Mouse (Mus musculus): Measurements from ENCODE around the gene Cpsf4.
"Not testable (repeated sequence)": the region's sequence is repeated elsewhere in the genome, so short reads cannot be mapped to it uniquely, and the experiment has no call there.

Gene Cpsf4

DNA sequence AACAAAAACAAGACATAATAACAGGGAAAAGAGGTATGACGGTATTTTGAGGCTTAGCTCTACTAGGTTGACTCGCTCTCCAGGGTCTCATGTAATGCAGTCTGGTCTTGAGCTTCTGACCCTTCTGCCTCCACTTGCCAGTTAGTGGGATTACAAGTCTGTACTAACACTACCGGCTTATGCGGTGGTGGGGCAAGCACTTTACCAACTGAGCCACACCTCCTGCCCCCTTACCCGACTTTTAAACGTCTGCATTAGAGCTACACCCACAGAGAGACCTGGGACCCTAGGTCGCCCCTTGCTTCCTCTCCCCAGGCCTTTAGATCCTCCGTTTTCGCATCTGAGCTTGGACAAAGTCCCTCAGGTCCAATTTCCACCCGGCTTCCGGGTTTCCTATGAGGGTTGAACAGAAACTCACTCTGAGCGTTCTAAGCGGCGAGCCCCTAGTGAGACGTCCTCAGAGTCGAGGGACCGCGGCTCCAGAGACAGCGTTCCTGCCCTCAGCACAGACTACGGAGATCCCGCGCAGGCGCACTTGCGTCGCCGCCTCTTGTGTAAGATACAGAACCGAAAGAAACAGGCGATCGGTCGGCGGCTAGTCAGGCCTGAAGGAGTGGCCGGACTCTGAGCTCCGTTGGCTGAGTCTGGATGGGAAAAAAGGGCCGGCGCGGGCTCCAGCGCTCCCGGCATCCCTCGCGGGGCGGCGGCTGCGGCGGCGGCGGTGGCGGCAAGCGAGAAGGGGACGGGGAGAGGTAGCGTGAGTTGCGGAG, at the start of gene Cpsf4, which contains the start of gene Ptcd1:
TSS of gene Cpsf4 (plus strand) at position 678 of the 770 bp plus-strand sequence.
TSS of gene Ptcd1 (minus strand) at position 573 of the 770 bp plus-strand sequence.
- DNase-seq (ENCODE audit: low read depth) = peak; percentile 92

DNA sequence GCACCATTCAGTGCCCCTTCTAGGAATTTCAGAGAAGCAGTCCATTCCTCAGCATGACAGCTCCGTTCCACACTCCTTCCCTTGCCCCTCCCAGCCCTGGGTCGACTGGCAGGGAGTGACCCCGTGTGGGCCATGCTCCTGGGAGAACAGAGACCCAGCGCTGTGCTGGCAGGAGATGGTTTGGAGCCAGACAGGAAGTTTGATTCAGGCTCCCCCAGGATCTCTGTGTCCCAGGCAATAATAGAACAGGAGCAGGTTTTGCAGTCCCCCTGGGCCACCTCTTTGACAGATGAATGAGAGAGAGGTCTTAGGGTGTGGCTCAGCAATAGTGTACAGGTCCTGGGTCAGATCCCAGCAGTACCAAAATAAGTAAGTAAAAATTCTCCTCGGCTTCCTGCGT, 49.0 kb upstream of the Cpsf4 start:
- DNase-seq (ENCODE audit: low read depth) = no peak

DNA sequence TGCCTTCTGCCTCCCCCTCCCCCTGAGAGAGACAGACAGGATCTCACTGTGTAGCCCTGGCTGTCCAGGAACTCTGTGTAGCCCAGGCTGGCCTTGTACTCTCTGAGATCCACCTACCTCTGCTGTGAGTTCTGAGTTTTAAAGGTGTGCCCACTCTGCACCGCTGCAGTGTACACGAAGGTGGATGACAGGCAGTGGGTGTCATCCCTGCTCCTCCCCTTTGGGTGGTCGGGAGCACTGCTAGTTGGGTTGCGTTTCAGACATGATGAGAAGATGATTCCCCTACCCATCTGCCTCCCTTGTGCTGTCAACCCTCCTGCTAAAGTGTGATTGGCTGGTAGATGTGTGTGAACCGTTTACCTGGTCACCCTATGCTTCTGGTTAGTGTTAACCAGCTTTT, 48.6 kb upstream of the Cpsf4 start:
- DNase-seq (ENCODE audit: low read depth) = no peak

DNA sequence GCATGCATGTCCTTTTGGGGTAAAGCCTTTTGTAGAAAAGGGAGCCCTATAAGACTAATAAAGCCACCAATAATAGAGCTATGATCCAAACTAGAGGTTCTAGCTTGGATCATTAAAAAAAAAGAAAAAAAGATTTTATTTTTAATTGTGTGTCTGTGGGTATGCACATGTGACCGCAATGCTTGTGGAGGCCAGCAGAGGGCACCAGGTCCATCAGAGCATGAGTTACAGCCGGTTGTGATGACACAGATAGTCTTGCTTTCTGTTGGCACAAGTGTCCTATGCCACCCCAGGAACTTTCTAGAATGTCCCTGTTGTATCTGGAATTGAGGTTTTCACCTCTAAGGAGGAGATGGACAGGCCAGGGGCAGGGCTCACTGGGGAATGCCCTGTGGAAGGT, 47.6 kb upstream of the Cpsf4 start:
- no peak for DNase-seq (ENCODE audit: low read depth)

DNA sequence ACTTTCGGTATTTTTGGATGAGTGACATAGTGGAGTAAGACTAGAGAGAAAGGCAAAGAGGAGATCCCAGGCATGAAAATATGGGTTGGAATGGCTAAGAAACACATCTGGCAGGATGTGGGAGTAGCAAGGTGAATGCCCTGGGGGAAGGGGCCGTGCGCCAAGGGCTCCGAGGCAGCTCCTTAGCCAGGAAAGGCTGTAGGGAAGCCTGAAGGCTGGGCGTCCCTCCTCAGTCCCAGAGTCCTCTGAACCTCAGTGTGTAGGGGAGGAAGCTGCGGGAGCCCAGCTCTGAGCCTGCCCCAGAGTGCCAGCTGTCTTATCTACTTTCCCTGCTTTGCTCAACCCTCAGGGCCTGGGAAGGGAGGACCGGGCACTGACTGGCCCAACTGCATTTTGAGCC, 46.1 kb upstream of the Cpsf4 start:
- DNase-seq (ENCODE audit: low read depth) = no peak

DNA sequence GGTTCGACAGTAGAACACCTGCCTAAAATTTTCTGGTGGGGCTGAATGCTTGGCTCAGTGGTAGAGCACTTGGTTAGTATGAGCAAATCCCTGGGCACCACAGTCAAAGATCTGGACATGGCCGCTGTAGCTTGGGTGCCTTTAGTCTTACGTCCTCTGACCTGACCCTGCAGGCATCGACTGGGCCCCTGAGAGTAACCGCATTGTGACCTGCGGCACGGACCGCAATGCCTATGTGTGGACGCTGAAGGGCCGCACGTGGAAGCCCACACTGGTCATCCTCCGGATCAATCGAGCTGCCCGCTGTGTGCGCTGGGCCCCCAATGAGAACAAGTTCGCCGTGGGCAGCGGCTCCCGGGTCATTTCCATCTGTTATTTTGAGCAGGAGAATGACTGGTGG, 43.6 kb upstream of the Cpsf4 start:
- DNase-seq (ENCODE audit: low read depth) = no peak

DNA sequence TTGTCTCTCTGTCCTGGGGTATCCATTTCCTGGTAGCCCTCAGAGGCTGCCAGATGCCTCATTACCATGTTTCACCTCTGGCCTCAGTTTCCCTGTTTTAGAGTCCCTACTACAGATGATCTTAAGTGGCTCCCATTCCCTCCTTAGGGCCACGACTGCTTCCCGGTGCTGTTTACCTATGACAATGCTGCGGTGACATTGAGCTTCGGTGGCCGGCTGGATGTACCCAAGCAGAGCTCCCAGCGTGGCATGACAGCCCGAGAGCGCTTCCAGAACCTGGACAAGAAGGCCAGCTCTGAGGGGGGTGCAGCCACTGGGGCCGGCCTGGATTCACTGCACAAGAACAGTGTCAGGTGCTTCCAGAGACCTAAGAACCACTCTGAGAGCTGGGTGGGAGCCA, 40.4 kb upstream of the Cpsf4 start:
- DNase-seq (ENCODE audit: low read depth) = no peak

DNA sequence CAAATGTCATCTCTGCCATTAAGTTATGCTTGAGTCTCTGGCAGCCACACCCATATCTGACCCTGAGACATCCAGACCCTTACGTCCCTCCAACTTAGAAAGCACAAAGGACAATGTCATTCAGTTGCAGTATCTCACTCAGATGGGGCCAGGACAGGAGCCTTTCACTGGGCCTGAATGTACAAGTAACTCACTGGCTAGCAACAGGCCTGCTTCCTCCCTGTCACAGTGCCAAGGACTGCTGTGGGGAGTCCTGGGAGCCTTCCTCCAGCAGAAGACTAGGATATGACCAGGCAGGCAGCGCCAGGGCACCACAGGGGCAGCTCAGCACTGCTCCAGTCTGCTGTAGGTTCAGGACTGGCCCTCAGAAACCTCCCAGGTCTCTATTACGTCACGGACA, 37.9 kb upstream of the Cpsf4 start:
- DNase-seq (ENCODE audit: low read depth) = no peak

DNA sequence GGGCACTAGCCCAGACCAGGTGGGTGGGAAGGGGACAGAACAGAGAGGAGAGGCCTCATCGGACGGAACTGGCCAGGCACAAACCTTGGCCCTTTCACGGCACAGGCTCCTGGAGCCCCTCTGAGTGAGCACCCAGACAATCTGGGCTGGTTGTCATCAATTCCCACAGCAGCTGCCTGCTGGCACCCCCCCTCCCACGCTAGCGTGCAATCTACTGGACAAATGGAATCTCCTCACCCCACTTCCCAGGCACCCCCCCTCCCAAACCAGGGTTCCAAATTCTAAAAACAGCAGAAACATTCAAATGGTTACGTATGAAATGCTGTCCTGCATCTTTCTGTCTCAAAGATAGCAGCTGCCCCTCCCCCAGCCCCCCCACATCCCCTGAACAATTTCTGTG, 37.2 kb upstream of the Cpsf4 start:
- DNase-seq (ENCODE audit: low read depth) = not testable (repeated sequence)

DNA sequence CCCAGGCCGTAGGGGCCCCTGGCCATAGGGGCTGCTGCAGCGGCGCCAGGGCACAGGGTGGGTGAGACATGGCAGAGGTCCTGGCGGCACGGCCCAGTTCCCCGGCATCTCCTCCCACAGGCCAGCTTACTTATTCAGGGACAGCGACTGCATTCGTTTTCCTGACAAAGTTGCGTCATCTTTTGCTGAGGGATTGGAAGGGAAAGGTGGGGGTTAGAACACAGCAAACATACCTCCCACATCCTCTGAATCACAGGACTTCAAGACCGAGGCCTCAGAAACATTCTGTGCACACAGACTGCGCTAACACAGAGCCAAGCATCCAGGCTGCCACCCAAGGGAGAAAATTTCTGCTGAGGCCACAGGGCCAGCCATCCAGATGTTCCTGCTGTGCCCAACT, 36.8 kb upstream of the Cpsf4 start:
- DNase-seq (ENCODE audit: low read depth) = peak; percentile 72

DNA sequence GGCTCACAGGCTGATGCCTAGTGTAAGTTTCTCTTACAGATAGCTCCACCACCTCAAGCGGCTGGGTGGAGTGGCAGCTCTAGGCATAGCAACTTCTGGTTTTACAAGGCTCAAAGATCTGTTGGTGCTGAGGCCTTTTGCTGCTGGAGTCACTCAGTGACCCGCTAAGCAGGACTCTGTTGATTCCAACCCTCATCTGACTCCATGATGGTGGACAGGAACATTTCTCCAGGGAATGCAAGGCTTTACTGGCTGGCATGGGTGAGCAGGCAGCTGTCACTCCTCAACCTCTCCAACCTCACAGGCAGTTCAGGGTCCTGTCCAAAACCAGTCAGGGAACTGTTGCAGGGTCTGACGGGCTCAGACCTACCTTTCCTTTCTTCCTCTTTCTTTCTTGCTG, 36.0 kb upstream of the Cpsf4 start:
- DNase-seq (ENCODE audit: low read depth) = no peak

DNA sequence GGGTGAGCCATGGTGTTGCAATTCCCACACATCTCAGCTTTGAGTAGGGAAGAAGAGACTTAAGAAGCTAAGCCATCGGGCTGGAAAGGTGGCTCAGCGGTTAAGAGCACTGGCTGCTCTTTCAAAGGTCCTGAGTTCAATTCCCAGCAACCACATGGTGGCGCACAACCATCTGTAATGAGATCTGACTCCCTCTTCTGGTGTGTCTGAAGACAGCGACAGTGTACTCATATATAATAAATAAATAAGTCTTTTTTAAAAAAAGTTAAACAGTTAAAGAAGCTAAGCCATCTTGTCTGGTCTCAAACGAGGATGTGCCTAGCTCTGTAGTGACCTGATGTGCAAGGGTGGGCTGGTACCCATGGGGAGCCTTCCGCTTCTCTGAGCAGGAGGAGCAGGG, 33.7 kb upstream of the Cpsf4 start:
- not testable (repeated sequence) for DNase-seq (ENCODE audit: low read depth)

DNA sequence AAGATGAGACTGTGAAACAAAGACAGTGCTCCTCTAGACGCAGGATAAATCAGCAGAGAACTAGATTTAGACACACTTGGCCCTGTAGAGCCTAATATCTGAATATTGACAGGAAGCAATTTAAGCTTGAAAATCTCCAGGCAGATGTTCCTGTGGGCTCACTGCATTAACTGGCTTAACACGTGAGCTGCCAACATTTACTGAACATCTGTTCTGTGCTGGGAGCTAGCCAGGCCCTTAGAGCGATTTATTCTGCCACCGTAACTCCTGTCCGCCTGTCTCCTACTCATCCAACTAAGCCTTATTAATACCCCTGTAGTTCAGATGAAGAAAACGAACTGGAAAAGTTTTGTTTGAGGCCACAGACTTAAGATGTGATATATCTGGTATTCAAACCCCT, 28.2 kb upstream of the Cpsf4 start:
- DNase-seq (ENCODE audit: low read depth) = no peak

DNA sequence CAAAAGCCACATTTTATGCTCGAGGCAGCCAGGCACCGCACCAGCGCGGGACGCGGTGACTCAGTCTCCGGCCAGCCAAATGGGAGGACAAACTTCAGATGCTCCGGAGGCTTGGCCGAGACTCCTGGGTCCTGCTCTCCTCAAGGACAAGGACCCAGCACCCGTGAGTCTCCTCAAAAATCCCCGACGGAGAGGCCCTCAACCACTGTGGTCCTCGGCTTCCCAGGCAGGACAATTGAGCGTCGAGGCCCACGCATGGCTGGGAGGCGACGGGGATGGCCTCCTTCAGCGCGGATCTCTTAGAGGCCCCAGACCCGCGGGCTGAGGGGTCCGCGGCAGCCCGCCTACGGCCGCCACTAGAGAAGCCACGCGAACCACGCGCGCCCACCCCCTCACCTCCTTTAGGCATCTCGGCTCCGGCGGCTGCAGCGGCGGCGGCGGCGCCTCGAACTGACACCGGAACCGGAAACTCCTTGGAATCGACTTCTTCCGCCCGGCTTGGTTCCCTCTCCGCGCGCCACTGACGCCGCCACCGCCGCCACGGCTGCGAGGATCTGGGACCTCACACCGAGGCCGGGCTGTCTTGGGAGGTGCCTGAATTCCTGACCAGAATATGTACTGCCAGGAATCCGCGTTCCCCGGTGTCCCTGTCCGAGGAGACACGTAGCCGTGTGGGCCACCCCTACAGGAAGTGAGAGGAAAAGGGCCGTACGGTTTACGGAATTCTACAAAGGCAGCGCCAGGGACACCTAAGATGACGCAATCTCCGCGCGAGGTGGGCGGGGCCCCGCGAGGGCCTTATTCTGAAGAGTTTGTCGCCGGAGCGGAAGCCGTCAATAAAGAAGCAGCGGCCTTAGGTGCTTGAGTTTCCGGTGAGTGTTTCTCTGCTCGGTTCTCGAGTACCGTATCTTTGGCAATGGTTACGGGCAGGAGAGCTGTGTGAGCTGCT, 27.2 kb upstream of the Cpsf4 start, which contains the start of the genes Pdap1 and Bud31:
TSS of gene Pdap1 (minus strand) at position 668 of the 949 bp plus-strand sequence.
TSS of gene Bud31 (plus strand) at position 792 of the 949 bp plus-strand sequence.
- peak; percentile 69 for DNase-seq (ENCODE audit: low read depth)

DNA sequence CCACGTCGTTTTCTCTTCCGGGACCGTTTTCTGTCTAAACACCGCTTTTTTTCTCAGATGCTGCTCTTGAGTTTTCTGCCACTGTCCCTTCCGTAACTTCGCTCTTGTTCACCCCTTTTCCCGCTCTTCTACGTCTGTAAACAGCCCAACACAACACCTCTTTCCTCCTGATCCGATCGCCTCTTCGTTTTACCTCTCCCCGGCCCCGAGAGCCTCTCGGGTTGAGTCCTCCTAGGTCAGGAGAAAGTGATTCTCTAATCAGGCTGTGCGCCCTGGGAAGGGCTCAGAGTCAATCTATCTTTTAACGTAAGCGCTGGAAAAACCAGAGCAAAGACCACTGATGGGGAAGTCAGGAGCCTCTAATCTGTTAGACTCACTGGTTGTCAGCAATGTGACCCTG, 26.4 kb upstream of the Cpsf4 start:
- DNase-seq (ENCODE audit: low read depth) = no peak

DNA sequence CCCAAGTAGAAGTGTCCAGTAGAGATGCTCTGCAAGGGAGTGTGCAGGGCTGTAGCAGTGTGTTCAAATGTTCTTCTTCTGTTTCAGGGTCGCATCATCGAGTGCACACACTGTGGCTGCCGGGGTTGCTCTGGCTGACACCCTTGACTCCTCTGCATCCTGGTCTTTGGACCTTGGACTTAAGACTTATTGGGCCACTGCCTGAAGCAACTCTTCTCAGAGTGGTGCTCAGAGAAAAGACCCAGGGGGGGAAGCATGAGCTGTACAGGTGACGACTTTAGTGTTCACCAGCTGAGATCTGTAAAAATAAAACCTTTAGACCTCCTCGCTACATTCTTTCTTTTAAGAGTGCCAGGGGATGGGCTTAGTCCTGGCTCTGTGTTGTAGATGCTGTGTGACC, 19.3 kb upstream of the Cpsf4 start:
- DNase-seq (ENCODE audit: low read depth) = no peak

DNA sequence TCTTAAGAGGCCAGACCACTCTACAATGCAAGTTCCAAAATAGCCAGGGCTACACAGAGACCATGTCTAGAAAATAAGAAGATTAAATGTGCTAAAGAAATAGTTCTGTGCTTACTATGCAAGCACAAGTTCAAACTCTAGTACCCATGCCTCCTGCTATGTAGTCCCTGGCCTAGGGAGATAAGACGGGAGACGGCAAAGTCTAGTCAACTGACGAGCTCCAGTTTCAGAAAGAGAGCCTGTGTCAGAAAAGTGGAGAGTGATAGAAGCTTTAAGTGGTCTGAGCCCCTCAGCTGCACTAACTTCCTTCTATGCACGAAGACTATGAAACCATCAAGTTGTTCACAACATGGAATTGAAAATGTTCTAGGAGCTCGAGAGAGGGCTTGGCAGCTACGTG, 17.7 kb upstream of the Cpsf4 start:
- no peak for DNase-seq (ENCODE audit: low read depth)

DNA sequence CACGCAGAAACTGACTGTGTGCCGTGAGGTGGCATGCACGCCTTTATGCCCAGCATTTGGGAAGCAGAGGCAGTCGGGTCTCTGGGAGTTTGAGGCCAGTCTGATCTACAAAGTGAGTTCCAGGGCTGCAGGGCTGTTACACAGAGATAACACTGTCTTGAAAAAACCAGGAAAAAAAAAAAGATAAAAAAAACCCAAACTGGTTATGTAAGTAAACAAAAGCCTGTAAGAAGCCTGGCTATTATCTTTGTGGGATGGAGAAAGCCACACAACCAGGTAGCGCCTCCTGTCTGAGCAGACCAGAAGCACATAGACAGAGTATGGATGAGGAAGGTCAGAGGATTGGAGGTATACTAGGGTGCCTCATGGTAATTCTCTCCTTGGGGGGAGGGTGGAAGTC, 14.3 kb upstream of the Cpsf4 start:
- DNase-seq (ENCODE audit: low read depth) = no peak

DNA sequence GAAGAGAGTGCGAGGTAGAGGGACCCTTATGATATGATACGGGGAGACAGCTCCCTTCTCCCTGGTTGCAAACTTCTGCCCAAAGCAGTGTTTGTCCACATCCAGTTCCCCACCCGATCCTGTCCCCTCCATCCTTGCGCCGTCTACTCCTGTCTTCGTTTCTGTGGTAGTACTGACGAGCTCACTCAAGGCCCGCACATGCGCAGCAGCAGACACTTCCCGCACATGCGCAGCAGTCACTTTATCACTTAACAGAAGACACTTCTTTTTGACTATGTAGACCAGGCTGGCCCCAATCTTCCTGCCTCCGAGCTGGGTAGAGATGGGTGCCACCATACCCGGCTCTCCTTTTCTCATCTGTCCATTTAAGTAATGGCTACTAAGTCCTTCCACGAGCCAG, 5.7 kb upstream of the Cpsf4 start:
- no peak for DNase-seq (ENCODE audit: low read depth)

DNA sequence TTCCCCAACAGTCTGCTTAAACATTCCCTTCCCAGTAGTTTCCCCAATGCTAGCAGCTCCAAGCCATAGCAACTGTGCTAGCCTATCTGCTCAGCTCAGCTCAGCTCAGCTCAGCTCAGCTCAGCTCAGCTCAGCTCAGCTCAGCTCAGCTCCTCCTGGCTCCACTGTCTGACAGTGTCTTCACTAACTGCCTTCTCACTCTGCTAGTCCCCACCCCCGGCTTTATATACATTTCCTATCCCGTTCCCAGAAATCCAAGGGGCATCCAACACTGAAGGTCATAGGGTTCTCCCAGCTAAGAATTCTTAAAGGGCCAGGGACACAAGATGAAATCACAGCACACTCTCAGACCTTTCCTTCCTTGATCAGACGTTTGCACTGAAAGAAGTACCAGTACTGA, 2.3 kb upstream of the Cpsf4 start:
- DNase-seq (ENCODE audit: low read depth) = no peak

DNA sequence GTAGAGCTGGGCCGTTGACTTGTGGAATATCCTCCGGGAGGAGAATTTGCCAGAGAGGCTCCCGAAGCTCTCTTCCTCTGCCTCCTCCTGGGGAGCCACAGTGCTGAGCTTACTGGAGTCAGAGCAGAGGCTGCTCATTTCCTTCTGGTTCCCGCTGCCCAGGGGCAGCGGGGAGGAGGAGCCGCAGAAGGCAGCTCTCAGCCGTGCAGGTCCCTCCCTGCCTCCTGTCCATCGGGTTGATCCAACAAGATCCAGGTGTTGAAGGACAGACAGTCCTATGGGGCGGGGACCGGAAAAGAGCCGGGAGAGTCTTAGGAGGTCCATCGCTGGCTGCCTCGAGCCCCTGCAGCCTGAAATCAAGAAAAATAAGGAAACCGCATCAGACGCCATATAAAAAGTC, 1.8 kb upstream of the Cpsf4 start:
- no peak for DNase-seq (ENCODE audit: low read depth)

DNA sequence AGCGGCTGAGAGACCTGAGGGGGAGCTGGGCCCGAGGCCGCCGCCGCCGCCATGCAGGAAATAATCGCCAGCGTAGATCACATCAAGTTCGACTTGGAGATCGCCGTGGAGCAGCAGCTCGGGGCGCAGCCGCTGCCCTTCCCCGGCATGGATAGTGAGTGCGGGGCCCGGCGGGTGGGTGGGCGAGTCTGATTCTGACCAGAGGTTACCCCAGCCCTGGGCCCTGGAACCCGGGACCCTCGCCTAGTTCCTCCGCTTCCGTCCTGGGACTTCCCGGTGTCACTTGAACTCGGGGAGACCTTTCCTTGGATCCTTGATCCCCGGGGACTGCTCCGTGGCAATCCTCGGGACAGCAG, 271 bp downstream of the Cpsf4 start:
- no peak for DNase-seq (ENCODE audit: low read depth)

DNA sequence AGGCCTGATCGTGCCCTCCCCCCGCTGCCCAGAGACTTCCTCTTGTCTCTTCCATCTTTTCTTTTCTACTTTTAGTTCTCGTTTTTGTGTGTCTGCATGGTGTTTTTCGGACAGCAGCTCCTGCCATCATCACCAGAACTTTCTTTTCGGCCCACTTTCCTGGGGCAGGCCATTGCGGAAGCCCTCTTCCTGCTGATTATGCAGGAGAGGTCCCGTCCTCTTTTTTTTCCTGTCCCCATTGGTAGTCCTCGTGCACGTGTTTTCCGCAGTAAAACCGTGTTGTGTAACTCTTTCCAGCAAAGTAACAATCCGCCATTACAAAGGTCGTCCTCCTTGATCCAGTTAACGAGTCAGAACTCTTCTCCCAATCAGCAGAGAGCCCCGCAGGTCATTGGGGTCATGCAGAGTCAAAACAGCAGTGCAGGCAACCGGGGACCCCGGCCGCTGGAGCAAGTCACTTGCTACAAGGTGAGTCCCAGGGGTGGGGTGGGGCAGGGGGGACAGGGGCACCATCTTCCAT, 11.5 kb downstream of the Cpsf4 start:
- no peak for DNase-seq (ENCODE audit: low read depth)
